Mouse (Mus musculus): Measurements from ENCODE around the gene Fam72a. TPM values are rescaled to one million over a fixed set of nuclear protein-coding genes. Genes with fewer than 3 reads are reported as not detected.

Gene Fam72a
- total RNA-seq, 2 experiments from 2014 or later: 0.96 to 1.3 TPM

DNA sequence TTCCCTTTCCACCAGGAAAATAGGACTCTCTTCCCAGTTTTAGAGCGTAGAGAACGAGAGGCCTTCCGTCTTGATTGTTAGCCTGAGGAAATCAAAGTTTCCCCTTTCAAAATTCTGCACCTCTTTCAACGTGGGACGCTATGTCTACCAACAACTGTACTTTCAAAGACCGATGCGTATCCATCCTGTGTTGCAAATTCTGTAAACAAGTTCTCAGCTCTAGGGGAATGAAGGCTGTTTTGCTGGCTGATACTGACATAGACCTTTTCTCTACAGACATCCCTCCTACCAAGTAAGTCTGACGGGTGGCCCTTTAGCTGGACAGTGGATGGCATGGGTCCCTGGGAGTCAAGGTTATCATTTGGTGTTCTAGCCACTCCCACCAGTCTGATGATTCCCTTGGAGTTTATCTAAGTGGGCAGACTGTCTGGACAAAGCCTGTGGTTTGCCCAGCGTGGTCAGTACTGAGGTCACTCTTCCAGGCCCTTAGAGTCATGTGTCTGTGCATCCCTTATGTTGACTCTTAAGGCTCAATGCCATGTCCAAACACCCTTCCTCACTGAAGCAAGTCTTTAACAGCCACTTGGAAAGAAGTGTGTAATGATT is 961 bp downstream of the Fam72a start:
- DNase-seq (ENCODE audit: extremely low spot score in 1 of 2, low spot score in 2 of 2): no peak
- peak overlapping the region; percentile 66 for H3K4me3 ChIP-seq
- TF ChIP-seq CTCF (IDR thresholded peaks at IDR 0.05): no peak
- peak overlapping the region; percentile 29 for H3K27ac ChIP-seq
- intact Hi-C loops (cut with DNase I): loop anchor here (5.0 to 10.0 kb wide), 3 partner anchors 46 to 236 kb away; no protein-coding TSS in a partner anchor

DNA sequence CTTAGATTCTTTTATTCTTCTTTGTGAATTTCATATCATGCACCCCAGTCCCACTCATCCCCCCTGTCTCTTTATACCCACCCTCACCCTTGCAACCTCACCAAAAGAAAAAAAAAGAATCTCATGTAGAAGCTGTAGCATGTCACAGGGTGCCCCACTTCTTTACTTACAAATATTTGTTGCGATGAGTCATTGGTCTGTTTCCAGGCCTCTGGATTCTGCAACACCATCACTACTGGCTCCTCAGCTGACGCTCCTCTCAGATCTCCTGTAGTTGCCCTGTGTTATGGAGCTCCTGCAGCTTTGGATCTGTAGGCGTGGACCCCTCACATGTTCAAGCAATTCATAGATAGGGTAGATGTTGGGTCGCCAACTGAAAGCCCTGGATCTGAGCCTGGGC is 12.1 kb downstream of the Fam72a start:
- Histone ChIP-seq H3K4me3 (no peak overlapping the region), H3K27ac (no peak overlapping the region)
- DNase-seq (ENCODE audit: extremely low spot score in 1 of 2, low spot score in 2 of 2): no peak
- TF ChIP-seq CTCF (IDR thresholded peaks at IDR 0.05): no peak
- intact Hi-C loops (cut with DNase I): no loop called here

DNA sequence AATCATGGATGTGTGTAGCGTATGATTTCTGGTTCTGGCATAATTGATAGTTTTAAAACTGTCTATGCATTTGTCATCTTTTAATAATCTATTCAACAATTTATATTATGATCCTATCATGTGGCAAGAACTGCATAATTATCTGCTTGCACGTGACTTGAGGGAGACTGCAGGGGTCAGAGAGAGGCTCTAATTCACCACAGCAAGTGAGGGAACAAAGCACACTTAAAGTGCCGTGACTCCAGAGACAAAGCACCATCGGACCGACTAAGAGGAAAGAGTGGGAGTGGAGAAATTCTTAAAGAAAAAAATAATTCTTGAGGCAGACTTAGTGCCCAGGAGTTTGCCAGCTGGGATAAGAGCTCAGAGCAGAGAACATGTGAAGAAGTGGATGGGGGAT is 13.1 kb downstream of the Fam72a start:
- Histone ChIP-seq H3K27ac (no peak overlapping the region), H3K4me3 (no peak overlapping the region)
- TF ChIP-seq CTCF (IDR thresholded peaks at IDR 0.05): no peak
- no peak for DNase-seq (ENCODE audit: extremely low spot score in 1 of 2, low spot score in 2 of 2)
- intact Hi-C loops (cut with DNase I): no loop called here

DNA sequence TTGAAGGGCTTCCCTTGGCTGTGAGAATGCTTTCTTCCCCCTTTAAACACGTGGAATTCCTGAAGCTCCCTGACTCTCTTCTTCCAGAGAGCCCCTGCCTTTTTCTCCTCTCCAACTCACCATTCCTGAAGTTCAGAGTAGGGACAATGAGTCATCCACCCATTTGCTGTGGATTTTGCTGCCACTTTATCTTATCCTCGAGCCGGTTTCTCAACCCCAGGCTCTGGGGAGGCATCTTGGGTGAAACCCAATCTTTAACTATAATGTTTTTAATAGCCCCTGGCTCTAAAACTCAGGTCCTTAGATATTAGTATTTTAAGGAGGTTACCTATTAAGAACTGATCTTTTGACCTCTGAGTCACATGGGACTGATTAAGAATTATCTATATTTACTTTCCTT is 13.7 kb downstream of the Fam72a start:
- intact Hi-C loops (cut with DNase I): no loop called here
- no peak for DNase-seq (ENCODE audit: extremely low spot score in 1 of 2, low spot score in 2 of 2)
- Histone ChIP-seq H3K4me3 (no peak overlapping the region), H3K27ac (no peak overlapping the region)
- no peak for TF ChIP-seq CTCF (IDR thresholded peaks at IDR 0.05)

DNA sequence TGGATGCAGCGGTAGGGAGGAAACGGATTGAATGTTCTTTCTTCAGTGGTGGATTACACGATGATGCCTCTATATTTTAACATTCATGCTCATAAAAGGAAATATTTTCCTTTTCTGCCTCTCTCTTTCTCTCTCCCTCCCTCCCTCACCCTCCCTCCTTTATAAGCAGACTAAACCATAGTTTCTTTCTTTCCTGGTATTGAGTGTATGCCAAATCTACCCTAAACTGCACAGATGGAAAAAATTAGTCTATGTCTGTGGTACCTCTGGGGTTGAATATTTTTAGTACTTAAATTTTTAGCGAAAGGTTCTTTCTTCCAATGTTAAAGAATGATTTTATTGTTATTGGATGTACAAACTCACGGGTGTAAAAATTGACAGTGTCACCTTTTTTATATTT is 14.2 kb downstream of the Fam72a start:
- DNase-seq (ENCODE audit: extremely low spot score in 1 of 2, low spot score in 2 of 2): no peak
- no peak for TF ChIP-seq CTCF (IDR thresholded peaks at IDR 0.05)
- Histone ChIP-seq H3K27ac (no peak overlapping the region), H3K4me3 (no peak overlapping the region)
- intact Hi-C loops (cut with DNase I): no loop called here

DNA sequence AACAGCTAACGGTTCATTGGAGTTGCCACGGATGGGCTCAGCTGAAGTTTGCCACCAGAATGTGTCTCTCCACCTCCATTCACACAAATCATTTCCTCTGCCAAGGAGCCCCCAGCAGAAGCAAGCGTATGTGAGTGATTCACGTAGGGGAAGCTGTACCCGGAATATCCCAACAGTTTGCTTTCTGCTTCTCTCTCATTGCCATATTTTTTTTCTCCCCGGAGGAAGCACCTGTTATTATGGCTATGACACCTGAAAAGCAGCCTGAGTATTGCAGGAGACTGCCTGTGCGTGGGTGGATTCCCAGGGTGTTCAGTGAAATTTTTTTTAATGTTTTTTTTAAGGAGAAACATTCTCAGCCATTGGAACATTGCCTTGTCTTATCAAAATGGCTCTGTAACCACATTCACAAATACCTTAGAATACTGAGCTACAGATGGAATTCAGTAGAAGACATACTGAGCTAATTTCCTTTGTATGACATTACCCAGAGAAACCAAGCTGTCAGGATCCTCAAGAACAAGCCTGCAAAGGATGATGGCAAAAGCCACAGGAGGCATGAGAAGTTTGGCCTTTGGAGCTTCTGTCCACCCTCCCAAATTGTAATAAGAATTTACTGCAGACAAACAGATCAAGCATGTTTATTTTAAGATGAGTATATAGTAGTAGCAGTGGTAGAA is 16.3 kb downstream of the Fam72a start:
- H3K4me3 ChIP-seq: no peak overlapping the region
- TF ChIP-seq CTCF (IDR thresholded peaks at IDR 0.05): no peak
- no peak overlapping the region for H3K27ac ChIP-seq
- DNase-seq (ENCODE audit: extremely low spot score in 1 of 2, low spot score in 2 of 2): peak; percentile 20
- intact Hi-C loops (cut with DNase I): no loop called here

DNA sequence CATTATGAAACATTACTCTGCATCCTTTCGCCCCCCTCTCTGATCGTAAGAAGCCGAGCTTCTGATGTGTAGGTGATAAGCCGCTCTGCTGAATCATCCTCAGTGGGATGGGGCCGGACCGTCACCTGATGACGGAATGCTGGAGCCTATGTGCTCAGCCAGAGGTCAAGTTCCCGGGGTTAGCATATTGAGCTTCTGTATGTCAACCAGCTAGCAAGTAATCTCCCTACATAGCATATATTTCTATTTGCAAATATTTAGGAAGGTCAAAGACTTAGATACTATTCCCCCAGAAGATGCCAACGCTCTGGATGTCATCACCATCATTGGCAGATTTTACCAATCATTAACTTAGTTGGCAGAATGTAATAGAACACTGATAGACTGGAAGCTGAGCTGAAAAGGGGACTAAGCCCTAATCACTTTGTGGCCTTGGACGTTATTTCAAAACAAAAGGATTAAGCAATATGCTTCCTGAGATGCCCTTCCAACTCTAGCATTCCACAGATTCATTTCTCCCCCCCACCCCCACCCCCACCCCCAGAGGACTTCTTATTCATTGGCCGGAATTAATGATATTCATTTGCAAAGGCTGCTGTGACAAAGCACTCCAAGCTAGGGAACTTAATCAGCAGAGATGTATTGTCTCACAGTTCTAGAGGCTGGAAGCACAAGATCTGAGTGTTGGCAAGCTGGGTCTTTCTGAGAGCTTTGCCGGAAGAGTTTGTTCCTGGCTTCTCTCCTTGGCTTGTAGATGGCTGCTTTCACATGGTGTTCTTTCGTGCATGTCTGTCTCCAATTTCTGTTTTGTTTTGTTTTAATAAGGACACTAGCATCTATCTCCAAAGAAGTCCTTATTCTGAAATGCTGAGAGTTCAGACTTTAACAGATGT is 19.3 kb downstream of the Fam72a start:
- intact Hi-C loops (cut with DNase I): loop anchor here (5.0 kb wide), 1 partner anchor 110 kb away; no protein-coding TSS in a partner anchor
- DNase-seq (ENCODE audit: extremely low spot score in 1 of 2, low spot score in 2 of 2): no peak
- Histone ChIP-seq H3K4me3 (no peak overlapping the region), H3K27ac (no peak overlapping the region)
- no peak for TF ChIP-seq CTCF (IDR thresholded peaks at IDR 0.05)

DNA sequence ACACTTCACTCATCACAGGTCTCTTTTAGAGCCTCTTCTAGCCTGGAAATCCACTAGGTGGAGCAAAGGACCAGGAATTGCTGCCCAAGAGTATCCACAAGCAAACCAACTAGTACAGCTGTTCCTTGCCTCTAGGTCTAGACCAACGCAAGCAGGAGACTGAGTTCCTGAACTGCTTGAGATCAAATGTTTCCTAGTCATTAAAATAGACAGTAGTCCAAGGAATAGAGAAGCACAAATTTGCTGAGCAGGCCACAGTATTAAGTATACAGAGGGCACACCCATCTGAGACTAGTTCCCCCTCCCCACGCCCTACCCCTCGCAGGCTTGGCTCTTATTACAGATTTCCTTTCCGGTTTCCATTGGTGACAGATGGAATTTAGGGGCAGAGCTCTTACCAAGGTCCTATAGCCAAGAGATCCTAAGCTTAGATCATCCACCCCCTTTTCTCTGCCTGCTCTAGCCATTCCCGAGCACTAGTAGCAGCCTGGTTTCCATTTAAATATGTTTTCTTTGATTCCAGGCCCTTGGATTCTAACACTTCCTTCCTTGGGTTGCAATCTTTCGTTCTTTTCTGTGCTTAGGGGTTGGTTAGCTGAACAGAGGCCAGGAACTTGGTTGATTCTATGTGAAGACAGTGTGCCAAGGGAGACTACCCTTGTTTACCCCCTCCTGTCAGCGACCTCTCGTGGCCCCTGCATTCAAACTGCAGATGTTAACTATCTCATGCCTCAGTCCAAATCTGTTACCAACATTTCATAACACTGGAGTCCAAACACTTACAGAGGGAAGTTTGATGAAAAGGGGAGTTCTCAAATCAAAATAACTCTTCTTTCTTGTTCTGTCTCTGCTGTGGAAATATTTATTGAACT is 21.0 kb downstream of the Fam72a start:
- Histone ChIP-seq H3K27ac (no peak overlapping the region), H3K4me3 (no peak overlapping the region)
- peak; percentile 69 for TF ChIP-seq CTCF (IDR thresholded peaks at IDR 0.05)
- DNase-seq (ENCODE audit: extremely low spot score in 1 of 2, low spot score in 2 of 2): peak; percentile 28 to 31
- intact Hi-C loops (cut with DNase I): loop anchor here (5.0 kb wide), 1 partner anchor 109 kb away; no protein-coding TSS in a partner anchor

DNA sequence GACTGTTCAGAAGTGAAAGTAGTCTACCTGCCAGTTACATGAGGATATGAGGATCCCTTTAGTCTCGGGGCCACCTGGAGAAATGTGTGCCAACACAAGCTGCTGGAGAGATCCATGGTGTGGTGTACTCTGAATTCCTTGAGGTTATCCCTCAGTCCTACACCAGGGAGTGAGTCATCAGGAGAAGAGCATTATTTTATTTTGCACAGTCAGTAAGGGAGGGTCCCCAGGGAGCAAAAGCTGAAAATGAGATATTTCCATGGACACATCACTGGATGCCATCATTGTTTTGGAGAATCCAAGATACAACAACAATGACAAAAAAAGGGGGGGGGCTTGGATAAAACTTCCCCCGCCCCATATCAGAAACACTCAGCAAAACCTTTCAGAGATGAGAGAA is 24.3 kb downstream of the Fam72a start:
- Histone ChIP-seq H3K27ac (no peak overlapping the region), H3K4me3 (no peak overlapping the region)
- intact Hi-C loops (cut with DNase I): no loop called here
- TF ChIP-seq CTCF (IDR thresholded peaks at IDR 0.05): no peak
- no peak for DNase-seq (ENCODE audit: extremely low spot score in 1 of 2, low spot score in 2 of 2)

DNA sequence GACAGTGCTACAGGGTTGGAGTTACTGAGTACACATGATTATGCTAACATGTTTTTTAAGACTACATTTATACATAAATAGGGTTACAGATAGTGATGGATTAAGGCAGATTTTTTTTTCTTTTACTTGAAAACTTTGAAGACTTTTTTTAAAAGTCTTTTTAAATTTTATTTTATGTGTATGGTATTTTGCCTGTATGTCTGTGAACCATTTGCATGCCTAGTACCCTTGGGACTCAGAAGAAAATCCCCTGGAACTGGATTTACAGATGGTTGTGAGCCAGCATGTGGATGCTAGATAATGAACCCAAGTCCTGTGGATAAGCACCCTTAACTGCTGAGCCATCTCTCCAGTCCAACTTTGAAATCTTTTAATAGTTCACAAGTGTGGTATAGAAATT is 25.7 kb downstream of the Fam72a start:
- DNase-seq (ENCODE audit: extremely low spot score in 1 of 2, low spot score in 2 of 2): no peak
- Histone ChIP-seq H3K27ac (no peak overlapping the region), H3K4me3 (no peak overlapping the region)
- intact Hi-C loops (cut with DNase I): no loop called here
- TF ChIP-seq CTCF (IDR thresholded peaks at IDR 0.05): no peak

All from left cerebral cortex, adult 2 months (tissue).